Mouse (Mus musculus) heart, postnatal 0 days (tissue): Measurements from ENCODE around the gene Hoxc13.

Experiments used
- CTCF ChIP-seq: IDR thresholded peaks from 2 replicates; pipeline ENCODE4 v1.5.1; 2016; ENCODE audit warnings: antibody characterized with exemption, control low read depth, low read depth
- EP300 ChIP-seq: IDR thresholded peaks from 2 replicates; pipeline ENCODE4 v1.6.1; 2016; ENCODE audit warnings: antibody characterized with exemption, low read depth

- TF ChIP-seq EP300 (no peak), CTCF (no peak)
These were observed 15.5 kb downstream of the Hoxc13 start, which contains the start of gene Hoxc12 for GRCm38 (mm10) chr15:102936279-102936972.
